Mouse (Mus musculus) neural tube, embryonic 14.5 days (tissue): ENCODE data around the gene Stk19. TPM values are rescaled to one million over a fixed set of nuclear protein-coding genes. Genes with fewer than 3 reads are reported as not detected.
"Not testable (repeated sequence)": the region's sequence is repeated elsewhere in the genome, so short reads cannot be mapped to it uniquely, and the experiment has no call there.

Experiments used
- ATAC-seq: fragments of 200-750 bp; cut with Nextera tagmentation; 2 replicates; pipeline ENCODE4 v1.8.0; 2017; ENCODE audit warnings: low read depth, mild to moderate bottlenecking, moderate TSS enrichment, moderate library complexity
- H3K27ac ChIP-seq: fragments of 300-500 bp; sonication (generic); 2 replicates; pipeline ENCODE4 v1.5.1; 2014; ENCODE audit warnings: low read depth, mild to moderate bottlenecking, control low read depth, low read length, moderate library complexity, mixed read lengths
- H3K27me3 ChIP-seq: fragments of 300-500 bp; sonication (generic); 2 replicates; pipeline ENCODE4 v1.6.1; 2014; ENCODE audit warnings: low read length; ENCODE audit not compliant: control insufficient read depth, insufficient read depth
- H3K36me3 ChIP-seq: fragments of 300-500 bp; sonication (generic); 2 replicates; pipeline ENCODE4 v1.6.1; 2014; ENCODE audit warnings: low read length, mixed read lengths; ENCODE audit not compliant: control insufficient read depth, insufficient read depth
- H3K4me1 ChIP-seq: fragments of 300-500 bp; sonication (generic); 2 replicates; pipeline ENCODE4 v1.6.1; 2014; ENCODE audit warnings: low read length; ENCODE audit not compliant: control insufficient read depth, insufficient read depth
- H3K4me2 ChIP-seq: fragments of 300-500 bp; sonication (generic); 2 replicates; pipeline ENCODE4 v1.6.1; 2014; ENCODE audit warnings: mild to moderate bottlenecking, low read depth, low read length, control low read depth
- H3K4me3 ChIP-seq: fragments of 300-500 bp; sonication (generic); 2 replicates; pipeline ENCODE4 v1.5.1; 2014; ENCODE audit warnings: low read depth, low read length, control low read depth, mixed read lengths
- H3K9ac ChIP-seq: fragments of 300-500 bp; sonication (generic); replicated peaks from 2 replicates; pipeline ENCODE4 v1.6.1; 2014; ENCODE audit warnings: low read depth, mild to moderate bottlenecking, control low read depth, low read length, mixed read lengths
- H3K9me3 ChIP-seq: fragments of 300-500 bp; sonication (generic); 2 replicates; pipeline ENCODE4 v1.6.1; 2016; ENCODE audit warnings: low read length; ENCODE audit not compliant: control insufficient read depth
- WGBS: fragments of 180-500 bp; shearing (Covaris S2); extraction: QIAGEN DNeasy Blood & Tissue Kit; methylation state at CpG from one replicate; pipeline ENCODE4 v1.1.7; 2014; 5-methylcytosine and 5-hydroxymethylcytosine counted together
- polyA plus RNA-seq: library from polyadenylated mRNA; unstranded; fragments of >200 nt; fragmentation: Nextera tagmentation; extraction: Ambion mirVana; gene quantifications from 2 replicates; pipeline ENCODE4 v1.2.1, GENCODE M21; 2014

The Stk19 gene
- polyA plus RNA-seq, 1 experiment from 2014 or later: 37.7 TPM

DNA sequence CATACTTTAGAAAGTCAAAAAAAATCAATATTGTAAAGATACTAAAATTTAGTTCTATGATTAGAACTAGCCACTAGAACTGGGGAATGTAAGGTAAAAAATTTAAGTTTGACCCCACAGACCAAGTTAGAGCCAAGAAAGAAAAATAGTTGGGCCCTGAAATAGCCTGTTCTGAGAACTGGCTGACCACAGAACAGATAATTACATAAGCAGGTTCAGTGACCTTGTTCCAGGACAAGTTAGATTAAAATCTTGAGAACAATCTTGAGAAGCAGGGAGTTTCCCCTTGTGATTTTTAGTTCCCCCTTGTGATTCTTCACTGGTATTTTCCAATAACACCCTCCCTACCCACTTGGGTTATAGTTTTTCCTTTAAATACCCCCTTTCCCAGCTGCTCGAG lies 6.0 kb downstream of the Stk19 start:
- not testable (repeated sequence) for H3K4me3 ChIP-seq, H3K4me1 ChIP-seq, H3K27me3 ChIP-seq, ATAC-seq, H3K4me2 ChIP-seq, H3K9ac ChIP-seq, H3K9me3 ChIP-seq, H3K27ac ChIP-seq
- peaks cover 17% of the 10 kb centered on the region; the same call in 1 of the 2 replicates for H3K36me3 ChIP-seq
- WGBS: 96% methylated on average over 1 of the region's 1 CpGs

DNA sequence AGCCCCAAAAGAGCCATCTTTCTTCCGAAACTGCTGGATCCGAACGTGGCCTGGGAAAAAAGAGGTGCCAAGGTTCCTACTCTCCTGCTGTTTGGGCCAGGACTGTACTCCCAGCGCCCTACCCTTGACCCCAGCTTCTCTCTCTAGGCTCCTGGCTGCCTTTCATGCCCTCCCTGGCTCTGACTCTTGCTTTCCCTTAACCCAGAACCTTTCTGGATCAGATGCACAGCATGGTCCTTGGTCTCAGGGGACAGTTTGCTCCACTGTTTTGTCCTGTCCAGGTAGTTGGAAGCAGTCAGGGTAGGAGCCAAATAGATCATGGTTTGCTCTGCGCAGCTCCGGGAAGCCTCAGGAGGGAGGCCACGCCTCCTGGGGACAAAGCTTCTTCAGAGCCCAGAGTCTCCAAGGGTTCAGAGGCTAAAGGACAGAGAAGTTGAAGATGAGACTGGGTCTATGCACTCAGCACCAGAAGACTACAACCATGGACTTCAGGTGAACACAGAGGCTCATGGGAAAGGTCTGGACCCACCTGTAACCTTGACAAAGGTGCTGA lies 21.9 kb downstream of the Stk19 start:
- H3K4me2 ChIP-seq: no peak overlapping the region
- H3K9ac ChIP-seq: no peak overlapping the region
- no peak overlapping the region for H3K27ac ChIP-seq
- 78% methylated on average over 7 of the region's 7 CpGs for WGBS
- H3K4me1 ChIP-seq: no peaks in the 10 kb centered on the region
- ATAC-seq: no peak
- no peaks in the 10 kb centered on the region for H3K9me3 ChIP-seq
- no peak overlapping the region for H3K4me3 ChIP-seq
- H3K36me3 ChIP-seq: no peaks in the 10 kb centered on the region
- H3K27me3 ChIP-seq: no peaks in the 10 kb centered on the region

DNA sequence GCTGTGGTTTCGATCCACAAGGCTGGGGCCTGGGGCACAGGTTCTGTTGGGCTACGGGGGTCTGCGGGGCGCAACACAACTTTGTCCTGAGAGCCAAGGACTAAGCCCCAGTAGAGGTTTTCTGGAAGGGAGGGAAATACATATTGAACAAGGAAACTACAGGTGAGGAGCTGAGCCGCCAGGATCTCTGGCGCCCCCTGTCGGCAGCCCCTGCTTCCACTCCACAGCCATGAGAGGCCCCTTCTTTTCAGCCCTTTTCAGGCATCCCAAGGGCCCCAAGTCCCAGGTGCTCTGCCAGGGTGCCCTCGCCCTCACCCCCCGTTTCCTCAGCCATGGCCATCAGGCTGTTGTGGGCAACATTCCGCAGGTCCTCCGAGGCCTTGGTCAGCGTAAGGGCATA lies 23.0 kb downstream of the Stk19 start:
- H3K4me1 ChIP-seq, H3K27ac ChIP-seq, H3K9me3 ChIP-seq, H3K4me2 ChIP-seq, H3K9ac ChIP-seq, ATAC-seq, H3K4me3 ChIP-seq, H3K27me3 ChIP-seq, H3K36me3 ChIP-seq: not testable (repeated sequence)
- 57% methylated on average over 11 of the region's 12 CpGs for WGBS

DNA sequence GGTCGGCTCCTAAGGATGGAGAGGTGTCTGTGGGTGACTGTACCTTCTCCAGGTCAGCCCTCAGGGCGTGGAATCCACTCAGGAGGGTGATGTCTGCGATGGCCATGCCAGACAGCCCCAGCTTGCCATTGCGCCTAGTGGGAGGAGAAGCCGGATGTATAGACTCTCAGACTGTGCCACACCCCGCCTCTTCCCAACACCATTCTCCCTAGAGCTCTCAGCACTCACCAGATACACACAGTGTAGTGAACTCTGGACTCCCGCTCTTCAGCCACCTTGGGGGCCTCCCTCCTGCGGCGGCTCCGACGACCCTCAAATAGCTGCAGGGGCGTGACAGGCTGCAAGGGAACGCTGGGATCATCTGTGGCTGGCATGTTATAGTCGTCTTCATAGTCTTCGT lies 25.5 kb downstream of the Stk19 start:
- Histone ChIP-seq H3K36me3 (no peaks in the 10 kb centered on the region), H3K4me1 (no peaks in the 10 kb centered on the region), H3K27ac (no peak overlapping the region), H3K27me3 (no peaks in the 10 kb centered on the region), H3K9ac (no peak overlapping the region), H3K4me3 (no peak overlapping the region), H3K9me3 (no peaks in the 10 kb centered on the region), H3K4me2 (no peak overlapping the region)
- no peak for ATAC-seq
- WGBS: 81% methylated on average over 15 of the region's 15 CpGs

DNA sequence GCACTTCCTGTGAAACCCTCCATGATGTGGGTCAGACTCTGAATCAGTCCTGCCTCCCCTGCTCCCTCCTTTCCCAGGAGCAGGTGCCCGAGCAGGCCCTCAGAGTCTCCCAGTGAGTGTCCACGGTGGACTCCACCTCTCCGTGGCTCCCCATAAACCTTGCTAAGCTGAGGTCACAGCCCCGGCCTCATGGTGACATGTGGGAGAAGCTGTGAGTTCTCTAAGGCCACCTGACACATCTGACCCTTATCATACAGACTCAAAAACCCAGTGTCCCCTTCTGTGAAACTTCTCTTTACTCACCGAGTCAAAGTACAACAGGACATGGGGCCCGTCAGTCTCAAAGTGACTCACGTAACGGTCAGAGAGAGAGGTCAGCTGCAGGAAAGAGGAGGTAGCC lies 25.9 kb downstream of the Stk19 start:
- H3K9ac ChIP-seq, H3K27ac ChIP-seq: not testable (repeated sequence)
- WGBS: 90% methylated on average over 8 of the region's 8 CpGs

DNA sequence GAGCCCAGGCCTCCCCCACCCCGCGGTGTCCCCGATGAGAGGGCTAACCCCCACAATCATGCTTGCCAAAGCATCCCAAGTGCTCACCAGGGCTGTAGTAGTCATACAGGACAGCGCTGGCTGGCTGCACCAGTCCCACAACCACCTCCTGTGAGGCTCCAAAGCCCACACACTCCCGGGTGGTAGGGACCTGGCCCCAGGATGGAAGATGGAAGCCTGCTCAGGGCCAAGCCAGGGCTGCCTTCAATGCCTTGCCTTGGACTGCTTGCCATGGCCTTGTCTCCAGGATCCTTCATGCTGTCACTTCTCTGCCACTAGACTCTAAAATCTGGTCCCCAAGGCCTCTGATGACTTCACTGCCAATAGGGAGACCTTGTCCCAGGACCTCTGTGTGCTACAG lies 26.3 kb downstream of the Stk19 start:
- not testable (repeated sequence) for H3K9me3 ChIP-seq, H3K27me3 ChIP-seq, ATAC-seq, H3K4me1 ChIP-seq, H3K4me2 ChIP-seq, H3K4me3 ChIP-seq, H3K9ac ChIP-seq, H3K36me3 ChIP-seq, H3K27ac ChIP-seq
- 91% methylated on average over 5 of the region's 5 CpGs for WGBS

More for the DNA sequence above, 25.9 kb downstream of the Stk19 start:
- H3K4me3 ChIP-seq, H3K4me2 ChIP-seq, ATAC-seq, H3K36me3 ChIP-seq, H3K9me3 ChIP-seq, H3K27me3 ChIP-seq, H3K4me1 ChIP-seq: not testable (repeated sequence)

DNA sequence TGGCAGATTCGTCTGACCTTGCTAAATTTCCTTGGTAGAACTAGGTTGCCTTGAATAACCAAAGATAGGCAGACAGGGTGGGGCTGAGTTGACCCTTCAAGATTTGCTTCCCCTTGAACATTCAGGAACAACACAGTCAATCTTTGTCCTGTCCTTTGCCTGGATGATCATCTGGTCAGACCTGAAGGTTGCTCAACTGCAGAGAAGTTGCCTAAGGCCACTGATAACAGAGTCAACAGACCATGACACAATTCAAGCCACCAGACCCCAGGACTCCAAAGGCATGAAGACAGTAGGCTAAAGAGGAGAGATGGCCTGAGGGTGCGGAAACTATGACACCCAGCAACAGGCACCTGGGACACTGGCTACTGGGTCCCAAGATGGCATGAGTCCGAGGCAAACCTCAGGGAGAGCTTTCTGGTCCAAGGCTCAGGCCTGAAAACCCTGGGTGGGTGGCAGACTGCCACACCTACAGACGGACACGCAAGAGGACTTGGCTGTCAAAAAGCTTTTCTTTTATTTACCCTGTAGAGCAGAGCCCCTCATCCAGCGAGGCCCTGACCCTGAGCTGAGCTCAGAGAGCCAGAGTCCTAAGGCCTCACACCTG lies 28.0 kb downstream of the Stk19 start:
- Histone ChIP-seq H3K4me1 (no peaks in the 10 kb centered on the region), H3K4me3 (no peak overlapping the region), H3K4me2 (no peak overlapping the region), H3K9ac (no peak overlapping the region), H3K27ac (no peak overlapping the region), H3K36me3 (no peaks in the 10 kb centered on the region), H3K9me3 (no peaks in the 10 kb centered on the region), H3K27me3 (no peaks in the 10 kb centered on the region)
- no peak for ATAC-seq
- 83% methylated on average over 6 of the region's 6 CpGs for WGBS

DNA sequence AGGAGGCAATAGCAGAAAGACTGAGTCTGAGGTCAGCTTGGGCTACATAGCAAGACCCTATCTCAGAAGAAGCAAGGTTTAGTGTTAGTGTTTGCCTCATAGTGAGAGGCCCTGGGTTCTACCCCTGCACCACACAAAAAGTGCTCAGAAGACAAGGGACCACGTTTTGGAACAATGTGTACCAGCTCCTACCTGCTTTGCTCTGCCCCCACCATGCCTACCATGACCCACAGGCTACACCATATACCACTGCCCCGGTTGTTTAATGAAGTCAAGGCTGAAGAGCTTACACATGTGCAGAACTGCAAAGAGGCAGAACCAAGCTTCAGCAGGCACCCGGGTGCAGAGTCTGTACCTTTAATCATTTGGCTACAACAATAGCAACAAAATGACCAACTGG lies 29.6 kb downstream of the Stk19 start:
- Histone ChIP-seq H3K4me2 (no peak overlapping the region), H3K4me3 (no peak overlapping the region), H3K27me3 (no peaks in the 10 kb centered on the region), H3K9ac (no peak overlapping the region), H3K9me3 (no peaks in the 10 kb centered on the region), H3K27ac (no peak overlapping the region), H3K4me1 (no peaks in the 10 kb centered on the region), H3K36me3 (no peaks in the 10 kb centered on the region)
- WGBS: 66% methylated on average over 3 of the region's 3 CpGs
- ATAC-seq: no peak

DNA sequence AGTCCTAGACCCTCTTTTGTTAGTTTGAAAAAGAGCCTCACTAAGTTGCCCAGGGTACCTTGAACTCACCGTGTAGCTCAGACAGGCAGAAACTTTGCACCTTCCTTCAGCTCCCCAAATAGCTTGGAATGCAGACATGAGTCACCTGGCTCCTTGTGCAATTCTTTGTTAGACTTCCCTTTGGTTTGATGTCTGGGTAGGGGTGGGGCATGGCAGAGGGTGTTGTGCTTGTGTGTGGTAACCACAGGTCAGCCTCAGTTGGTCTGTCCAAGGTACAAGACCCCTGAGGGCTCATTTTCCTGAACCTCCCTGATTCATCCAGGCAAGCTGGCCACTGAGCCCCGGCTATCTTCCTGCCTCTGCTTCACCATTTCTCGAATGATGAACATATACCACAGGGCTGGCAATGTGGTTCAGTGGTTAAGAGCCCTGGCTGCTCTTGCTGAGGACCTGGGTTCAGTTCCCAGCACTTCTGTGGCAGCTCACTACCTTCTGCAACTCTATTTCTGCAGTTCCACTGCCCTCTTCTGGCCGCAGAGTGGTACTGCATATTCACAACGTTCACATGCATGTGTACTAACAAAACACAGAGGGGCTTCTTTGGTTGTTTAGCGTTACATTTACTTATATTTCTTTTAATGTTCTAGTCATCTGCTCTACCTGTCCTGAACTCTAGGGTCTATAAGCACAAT lies 31.7 kb downstream of the Stk19 start:
- H3K36me3 ChIP-seq: no peaks in the 10 kb centered on the region
- no peak overlapping the region for H3K9ac ChIP-seq
- H3K9me3 ChIP-seq: no peaks in the 10 kb centered on the region
- H3K27me3 ChIP-seq: no peaks in the 10 kb centered on the region
- no peak overlapping the region for H3K4me2 ChIP-seq
- no peak for ATAC-seq
- 76% methylated on average over 6 of the region's 6 CpGs for WGBS
- H3K4me3 ChIP-seq: no peak overlapping the region
- H3K4me1 ChIP-seq: no peaks in the 10 kb centered on the region
- H3K27ac ChIP-seq: no peak overlapping the region
